Mouse (Mus musculus): ENCODE data around the gene Gp6. TPM values are rescaled to one million over a fixed set of nuclear protein-coding genes. Genes with fewer than 3 reads are reported as not detected.

Gene Gp6
- 0.68 and 0.96 TPM in 2 replicates for polyA plus RNA-seq (2015; fragmentation: Nextera tagmentation; extraction: Ambion mirVana)

DNA sequence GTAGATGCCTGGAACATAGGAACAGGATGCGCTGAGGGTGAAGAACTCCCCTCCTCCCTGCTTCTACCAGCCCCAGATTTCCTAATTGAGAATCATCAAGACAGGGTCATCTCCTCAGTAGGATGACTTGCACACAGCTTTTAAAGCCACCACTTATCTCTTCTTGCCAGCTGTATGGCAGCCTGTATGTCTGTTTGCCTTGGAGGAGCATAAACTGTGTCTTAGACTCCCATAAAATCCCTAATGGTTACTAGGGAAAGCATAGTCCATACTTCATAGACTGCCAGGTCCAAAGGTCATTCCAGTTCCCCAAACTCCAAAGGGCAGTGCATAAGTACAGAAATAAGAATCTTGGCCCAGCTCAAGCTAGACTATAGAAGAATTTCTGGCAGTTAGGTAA is at the start of gene Gp6:
Gene Gp6, minus strand, starts transcription at position 15 of the 400 bp plus-strand sequence.
- H3K27me3 ChIP-seq (ENCODE audit: control insufficient read depth, insufficient read depth, low read depth, low read length) = no peaks in the 10 kb centered on the region
- 89% methylated on average over 1 of the region's 1 CpGs for WGBS
- no peaks in the 10 kb centered on the region for H3K36me3 ChIP-seq (ENCODE audit: control insufficient read depth, insufficient read depth, low read length)
- no peak within 1 kb of the TSS for H3K4me2 ChIP-seq (ENCODE audit: low read depth, low read length)
- no peak within 1 kb of the TSS for H3K27ac ChIP-seq (ENCODE audit: low read length)
- no peaks in the 10 kb centered on the region for H3K4me1 ChIP-seq (replicated peaks; ENCODE audit: control insufficient read depth, insufficient read depth, low read length)
- H3K4me3 ChIP-seq (ENCODE audit: low read length) = no peak within 1 kb of the TSS
- no peaks in the 10 kb centered on the region for H3K9me3 ChIP-seq (ENCODE audit: control insufficient read depth, low read length)
- no peak for ATAC-seq (ENCODE audit: low read depth)
- H3K9ac ChIP-seq (ENCODE audit: low read length) = no peak within 1 kb of the TSS

DNA sequence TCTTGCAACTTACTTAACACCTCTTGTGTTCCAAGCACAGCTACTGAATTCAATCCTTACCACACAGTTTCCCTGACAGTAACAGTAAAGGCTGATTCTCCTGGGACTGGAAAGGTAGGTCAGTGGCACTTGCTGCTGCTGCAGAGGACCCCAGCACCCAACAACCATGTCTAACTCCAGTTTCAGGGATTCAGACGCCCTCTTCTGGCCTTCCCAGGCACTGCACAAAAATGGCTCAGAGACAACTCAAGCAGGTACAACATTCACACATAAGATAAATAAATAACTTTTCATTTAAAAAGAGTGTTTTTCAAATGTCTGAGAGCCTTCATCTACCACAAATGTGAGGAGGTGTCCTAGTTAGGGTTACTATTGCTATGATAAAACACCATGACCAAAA is 49.6 kb upstream of the Gp6 start:
- 0% methylated on average over 1 of the region's 1 CpGs for WGBS
- ATAC-seq (ENCODE audit: low read depth) = no peak
- Histone ChIP-seq H3K9ac (ENCODE audit: low read length) (no peak overlapping the region), H3K27ac (ENCODE audit: low read length) (no peak overlapping the region), H3K36me3 (ENCODE audit: control insufficient read depth, insufficient read depth, low read length) (peaks cover 11% of the 10 kb centered on the region), H3K9me3 (ENCODE audit: control insufficient read depth, low read length) (no peaks in the 10 kb centered on the region), H3K4me3 (ENCODE audit: low read length) (no peak overlapping the region), H3K4me2 (ENCODE audit: low read depth, low read length) (no peak overlapping the region), H3K4me1 (replicated peaks; ENCODE audit: control insufficient read depth, insufficient read depth, low read length) (peaks cover 13% of the 10 kb centered on the region), H3K27me3 (ENCODE audit: control insufficient read depth, insufficient read depth, low read depth, low read length) (no peaks in the 10 kb centered on the region)

DNA sequence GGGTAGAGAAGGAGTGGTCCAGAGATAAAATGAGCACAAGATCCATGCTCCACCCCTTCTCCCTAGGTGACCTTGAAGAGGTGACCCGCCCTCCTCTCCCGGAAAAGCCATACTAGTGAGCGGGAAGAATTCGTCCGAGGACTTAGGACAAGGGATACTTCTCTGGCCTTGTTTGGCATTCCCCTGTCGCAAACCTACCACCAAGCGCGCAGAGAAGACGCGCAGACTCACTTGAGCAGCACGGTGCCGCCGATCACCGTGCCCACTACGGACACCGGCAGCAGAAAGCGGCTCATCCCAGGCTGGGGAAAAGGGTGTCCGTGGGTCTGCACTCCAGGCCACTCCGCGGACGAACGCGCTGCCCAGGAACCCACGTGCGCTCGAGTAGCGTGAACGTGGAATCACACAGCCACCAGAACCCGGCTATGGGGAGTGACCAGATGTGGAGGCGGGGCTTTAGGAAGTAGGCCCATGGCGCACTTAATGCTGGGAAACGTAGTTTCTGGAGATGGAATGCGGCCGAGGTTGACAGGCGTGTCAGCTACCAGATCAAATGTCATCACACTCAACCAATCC is 47.8 kb upstream of the Gp6 start, which contains the start of gene Rdh13:
Gene Rdh13, minus strand, starts transcription at position 434 of the 576 bp plus-strand sequence.
- Histone ChIP-seq H3K27ac (ENCODE audit: low read length) (peak within 1 kb of the TSS; percentile 88), H3K9me3 (ENCODE audit: control insufficient read depth, low read length) (no peaks in the 10 kb centered on the region), H3K4me3 (ENCODE audit: low read length) (peak within 1 kb of the TSS; percentile 94), H3K27me3 (ENCODE audit: control insufficient read depth, insufficient read depth, low read depth, low read length) (no peaks in the 10 kb centered on the region), H3K4me1 (replicated peaks; ENCODE audit: control insufficient read depth, insufficient read depth, low read length) (peaks cover 13% of the 10 kb centered on the region), H3K9ac (ENCODE audit: low read length) (peak within 1 kb of the TSS; percentile 81), H3K4me2 (ENCODE audit: low read depth, low read length) (peak within 1 kb of the TSS; percentile 81), H3K36me3 (ENCODE audit: control insufficient read depth, insufficient read depth, low read length) (peaks cover 25% of the 10 kb centered on the region)
- peak; percentile 97 for ATAC-seq (ENCODE audit: low read depth)
- under 1% methylated on average over 35 of the region's 35 CpGs for WGBS

DNA sequence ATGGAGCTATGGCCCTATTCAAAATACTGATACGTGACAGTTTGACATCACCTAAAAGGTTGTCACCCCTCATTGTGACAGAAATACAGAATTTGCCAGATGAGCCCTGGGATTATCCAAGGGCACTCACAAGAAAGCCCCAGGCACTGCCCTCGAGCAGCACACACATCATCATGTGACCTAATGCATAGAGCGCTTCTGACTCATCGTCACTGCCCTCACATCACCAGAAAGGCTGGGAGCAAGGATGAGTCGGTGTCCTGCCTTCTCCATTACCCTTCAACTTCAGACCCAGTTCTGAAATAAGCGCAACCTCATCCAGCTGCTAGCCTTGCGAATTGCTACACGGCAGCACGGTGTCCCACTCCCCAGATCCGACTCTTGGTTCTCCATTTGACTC is 43.0 kb upstream of the Gp6 start:
- Histone ChIP-seq H3K9me3 (ENCODE audit: control insufficient read depth, low read length) (no peaks in the 10 kb centered on the region), H3K9ac (ENCODE audit: low read length) (no peak overlapping the region), H3K27ac (ENCODE audit: low read length) (no peak overlapping the region), H3K4me3 (ENCODE audit: low read length) (no peak overlapping the region), H3K4me2 (ENCODE audit: low read depth, low read length) (no peak overlapping the region), H3K27me3 (ENCODE audit: control insufficient read depth, insufficient read depth, low read depth, low read length) (no peaks in the 10 kb centered on the region), H3K4me1 (replicated peaks; ENCODE audit: control insufficient read depth, insufficient read depth, low read length) (peaks cover 6% of the 10 kb centered on the region), H3K36me3 (ENCODE audit: control insufficient read depth, insufficient read depth, low read length) (peaks cover 36% of the 10 kb centered on the region)
- no peak for ATAC-seq (ENCODE audit: low read depth)
- WGBS = 86% methylated on average over 10 of the region's 10 CpGs

DNA sequence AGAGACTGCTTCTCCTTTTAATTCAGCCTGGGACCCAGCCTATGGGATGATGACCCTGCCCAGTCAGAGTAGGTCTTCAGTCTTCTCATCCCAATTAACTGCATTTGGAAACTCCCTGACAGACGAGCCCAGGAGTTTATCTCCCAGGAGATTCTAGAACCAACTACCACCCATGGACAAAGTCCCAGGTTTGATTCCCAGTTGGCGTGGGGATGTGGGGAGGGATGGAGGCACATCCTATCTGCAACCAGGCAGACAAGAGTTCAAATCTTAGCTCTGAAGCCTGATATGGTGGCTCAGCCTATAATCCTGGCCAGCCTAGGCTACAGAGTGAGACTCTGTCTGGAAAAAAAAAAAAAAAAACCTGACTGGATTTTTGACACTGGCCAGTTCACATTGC is 40.2 kb upstream of the Gp6 start:
- no peak for ATAC-seq (ENCODE audit: low read depth)
- no peaks in the 10 kb centered on the region for H3K9me3 ChIP-seq (ENCODE audit: control insufficient read depth, low read length)
- no peak overlapping the region for H3K27ac ChIP-seq (ENCODE audit: low read length)
- H3K4me3 ChIP-seq (ENCODE audit: low read length) = no peak overlapping the region
- H3K9ac ChIP-seq (ENCODE audit: low read length) = no peak overlapping the region
- H3K4me1 ChIP-seq (replicated peaks; ENCODE audit: control insufficient read depth, insufficient read depth, low read length) = no peaks in the 10 kb centered on the region
- H3K27me3 ChIP-seq (ENCODE audit: control insufficient read depth, insufficient read depth, low read depth, low read length) = no peaks in the 10 kb centered on the region
- H3K4me2 ChIP-seq (ENCODE audit: low read depth, low read length) = no peak overlapping the region
- peaks cover 42% of the 10 kb centered on the region for H3K36me3 ChIP-seq (ENCODE audit: control insufficient read depth, insufficient read depth, low read length)
- WGBS = 91% methylated on average over 2 of the region's 2 CpGs

DNA sequence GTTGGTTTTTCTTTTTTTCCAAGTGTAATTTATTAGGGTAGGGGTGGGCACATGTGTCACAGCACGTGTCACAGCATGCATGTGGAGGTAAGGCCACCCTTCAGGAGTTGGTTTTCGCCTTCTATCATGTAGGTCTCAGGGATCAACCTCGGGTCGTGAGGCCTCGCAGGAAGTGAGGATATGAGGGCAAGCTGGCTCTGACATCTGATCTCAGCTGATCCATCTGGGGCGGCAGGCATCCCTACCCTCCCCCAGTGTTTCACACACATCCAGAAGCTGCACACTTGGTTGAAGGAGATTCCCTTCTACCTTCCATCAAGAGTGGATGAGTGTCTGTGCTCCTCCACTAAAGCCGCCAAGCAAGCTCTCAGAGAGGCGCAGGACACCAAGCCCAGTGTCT is 34.5 kb upstream of the Gp6 start:
- H3K27me3 ChIP-seq (ENCODE audit: control insufficient read depth, insufficient read depth, low read depth, low read length) = no peaks in the 10 kb centered on the region
- no peak overlapping the region for H3K4me3 ChIP-seq (ENCODE audit: low read length)
- H3K9ac ChIP-seq (ENCODE audit: low read length) = no peak overlapping the region
- 86% methylated on average over 8 of the region's 8 CpGs for WGBS
- no peaks in the 10 kb centered on the region for H3K4me1 ChIP-seq (replicated peaks; ENCODE audit: control insufficient read depth, insufficient read depth, low read length)
- H3K36me3 ChIP-seq (ENCODE audit: control insufficient read depth, insufficient read depth, low read length) = peaks cover 32% of the 10 kb centered on the region
- no peak overlapping the region for H3K27ac ChIP-seq (ENCODE audit: low read length)
- H3K4me2 ChIP-seq (ENCODE audit: low read depth, low read length) = no peak overlapping the region
- ATAC-seq (ENCODE audit: low read depth) = no peak
- no peaks in the 10 kb centered on the region for H3K9me3 ChIP-seq (ENCODE audit: control insufficient read depth, low read length)

DNA sequence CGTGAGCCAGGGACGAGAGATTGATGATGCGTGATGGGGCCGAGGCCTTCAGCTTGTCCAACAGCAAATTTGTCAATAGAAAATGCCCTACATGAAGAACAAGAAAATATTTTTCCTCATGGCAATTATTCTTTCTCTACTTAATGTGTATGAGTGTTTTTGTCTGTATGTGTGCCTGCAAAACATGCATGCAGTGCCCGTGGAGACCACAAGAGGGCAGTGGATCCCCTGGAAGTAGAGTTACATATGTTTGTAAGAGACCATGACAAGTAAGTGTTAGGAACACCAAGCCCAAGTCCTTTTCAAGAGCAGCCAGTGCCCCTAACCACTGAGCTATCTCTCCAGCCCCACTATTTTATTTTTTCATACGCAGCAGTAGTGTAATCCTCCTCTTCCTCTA is 34.0 kb upstream of the Gp6 start:
- WGBS = 75% methylated on average over 6 of the region's 6 CpGs
- Histone ChIP-seq H3K27me3 (ENCODE audit: control insufficient read depth, insufficient read depth, low read depth, low read length) (no peaks in the 10 kb centered on the region), H3K27ac (ENCODE audit: low read length) (no peak overlapping the region), H3K4me1 (replicated peaks; ENCODE audit: control insufficient read depth, insufficient read depth, low read length) (no peaks in the 10 kb centered on the region), H3K36me3 (ENCODE audit: control insufficient read depth, insufficient read depth, low read length) (peaks cover 35% of the 10 kb centered on the region), H3K9me3 (ENCODE audit: control insufficient read depth, low read length) (no peaks in the 10 kb centered on the region), H3K4me3 (ENCODE audit: low read length) (no peak overlapping the region), H3K4me2 (ENCODE audit: low read depth, low read length) (no peak overlapping the region), H3K9ac (ENCODE audit: low read length) (no peak overlapping the region)
- no peak for ATAC-seq (ENCODE audit: low read depth)

DNA sequence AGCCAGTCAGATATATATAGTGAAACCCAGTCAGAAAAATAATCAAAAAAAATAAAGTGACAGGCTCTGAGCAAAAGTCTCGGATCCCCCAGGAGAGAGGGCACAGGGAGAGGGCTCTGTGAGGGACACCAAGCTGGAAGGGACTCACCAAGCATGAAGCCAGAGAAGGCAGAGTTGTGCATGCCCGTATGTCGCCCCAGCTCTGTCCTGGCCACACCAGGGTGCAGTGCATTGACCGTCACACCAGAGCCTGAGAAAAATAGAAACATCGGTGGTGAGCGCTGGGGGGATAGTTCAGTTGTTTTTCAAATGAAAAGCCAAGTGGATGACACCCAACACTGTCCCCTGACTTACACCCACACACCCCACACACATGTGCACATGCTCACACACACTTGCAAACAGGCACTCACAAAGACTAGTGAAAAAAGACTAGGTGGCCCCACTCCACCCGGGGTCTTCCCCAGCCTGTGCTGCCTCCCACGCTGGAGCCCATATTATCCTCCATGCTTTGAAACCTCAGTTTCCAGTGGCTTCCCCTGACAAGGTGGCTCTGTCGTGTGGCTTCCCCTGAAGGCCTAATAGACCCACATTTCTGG is 32.8 kb upstream of the Gp6 start:
- Histone ChIP-seq H3K9me3 (ENCODE audit: control insufficient read depth, low read length) (no peaks in the 10 kb centered on the region), H3K4me3 (ENCODE audit: low read length) (no peak overlapping the region), H3K27ac (ENCODE audit: low read length) (no peak overlapping the region), H3K36me3 (ENCODE audit: control insufficient read depth, insufficient read depth, low read length) (peaks cover 34% of the 10 kb centered on the region), H3K9ac (ENCODE audit: low read length) (no peak overlapping the region), H3K27me3 (ENCODE audit: control insufficient read depth, insufficient read depth, low read depth, low read length) (no peaks in the 10 kb centered on the region), H3K4me2 (ENCODE audit: low read depth, low read length) (no peak overlapping the region), H3K4me1 (replicated peaks; ENCODE audit: control insufficient read depth, insufficient read depth, low read length) (no peaks in the 10 kb centered on the region)
- 90% methylated on average over 9 of the region's 9 CpGs for WGBS
- no peak for ATAC-seq (ENCODE audit: low read depth)

DNA sequence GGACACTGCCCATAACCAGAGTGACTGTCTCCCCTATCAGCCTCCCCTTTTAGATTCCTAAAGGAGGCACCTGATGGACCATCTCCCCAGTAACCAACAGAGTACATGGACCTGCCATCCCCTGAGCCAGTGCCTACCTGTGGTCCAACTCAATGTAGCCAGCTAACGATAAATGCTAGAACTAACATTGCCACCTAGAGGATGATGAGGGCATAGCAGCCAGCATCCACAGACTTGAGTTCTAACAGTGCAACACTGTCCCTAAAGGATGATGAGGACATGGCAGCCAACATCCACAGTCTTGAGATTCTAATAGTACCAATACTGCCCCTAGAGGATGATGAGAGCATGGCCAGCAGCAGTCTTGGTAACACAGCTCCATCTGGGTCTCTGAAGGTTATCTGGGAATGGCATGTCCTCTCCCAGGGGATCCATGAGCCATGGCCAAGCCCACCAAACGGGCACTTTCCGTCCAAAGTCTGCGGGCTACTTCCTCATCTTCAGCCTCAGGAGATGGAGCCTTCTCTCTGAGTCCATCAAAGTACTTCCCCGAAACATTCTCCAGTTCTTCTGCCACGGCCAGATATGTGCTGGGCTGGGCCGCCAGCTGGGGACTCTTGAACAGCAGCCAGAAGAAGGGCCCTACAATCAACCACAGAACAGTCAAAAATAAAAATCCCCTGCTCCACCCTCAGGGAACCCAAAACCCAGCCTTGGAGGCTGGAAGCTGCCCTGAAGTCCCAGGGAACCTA is 29.8 kb upstream of the Gp6 start:
- H3K9me3 ChIP-seq (ENCODE audit: control insufficient read depth, low read length) = no peaks in the 10 kb centered on the region
- no peak overlapping the region for H3K27ac ChIP-seq (ENCODE audit: low read length)
- no peak overlapping the region for H3K4me2 ChIP-seq (ENCODE audit: low read depth, low read length)
- no peaks in the 10 kb centered on the region for H3K27me3 ChIP-seq (ENCODE audit: control insufficient read depth, insufficient read depth, low read depth, low read length)
- 67% methylated on average over 7 of the region's 7 CpGs for WGBS
- no peaks in the 10 kb centered on the region for H3K4me1 ChIP-seq (replicated peaks; ENCODE audit: control insufficient read depth, insufficient read depth, low read length)
- no peak overlapping the region for H3K4me3 ChIP-seq (ENCODE audit: low read length)
- no peak overlapping the region for H3K9ac ChIP-seq (ENCODE audit: low read length)
- peaks cover 20% of the 10 kb centered on the region for H3K36me3 ChIP-seq (ENCODE audit: control insufficient read depth, insufficient read depth, low read length)
- ATAC-seq (ENCODE audit: low read depth) = peak; percentile 94

All from lung, embryonic 16.5 days (tissue).